Mouse (Mus musculus) CH12.LX (cell line): ENCODE results near the gene Nup88. TPM values are rescaled to one million over a fixed set of nuclear protein-coding genes. Genes with fewer than 3 reads are reported as not detected.

Experiments
- DNase-seq: peaks from one replicate; pipeline ENCODE4 v3.0.0-alpha.2; 2013; ENCODE audit errors: extremely low read depth
- H3K27ac ChIP-seq: 2 replicates; pipeline ENCODE4 v1.5.1; 2012; ENCODE audit warnings: low read depth, mild to moderate bottlenecking, control low read depth, moderate library complexity; ENCODE audit not compliant: insufficient read depth
- H3K27me3 ChIP-seq: replicated peaks from 2 replicates; pipeline ENCODE3; 2012; ENCODE audit warnings: inconsistent platforms
- H3K36me3 ChIP-seq, 2 experiments: replicated peaks in 1 of 2; 2 replicates each; pipeline versions ENCODE3 to v1.6.1; 2012; ENCODE audit warnings: inconsistent platforms in 1 of 2, low read length in 1 of 2, mild to moderate bottlenecking in 1 of 2, mixed read lengths in 1 of 2, moderate library complexity in 1 of 2; ENCODE audit not compliant: control insufficient read depth in 1 of 2, insufficient read depth in 1 of 2
- H3K4me1 ChIP-seq, 2 experiments: 2 replicates each; pipeline ENCODE4 v1.6.1; 2012; ENCODE audit warnings: inconsistent platforms in 1 of 2, moderate library complexity in 1 of 2; ENCODE audit not compliant: insufficient read depth in 2 of 2, control insufficient read depth in 1 of 2
- H3K4me2 ChIP-seq: 2 replicates; pipeline ENCODE4 v1.6.1; 2012; ENCODE audit warnings: low read depth, mild to moderate bottlenecking, control low read depth; ENCODE audit not compliant: poor library complexity, insufficient read depth, severe bottlenecking
- H3K4me3 ChIP-seq, 3 experiments: fragments of 150-350 bp in 1 of 3; sonication (generic) in 1 of 3; replicated peaks in 1 of 3; 2 replicates each; pipeline versions ENCODE3 to v1.5.1; 2011 to 2012; ENCODE audit warnings: low read depth in 2 of 3, low read length in 2 of 3, mild to moderate bottlenecking in 2 of 3, moderate library complexity in 2 of 3, control low read depth in 1 of 3, improper control_type of control experiment in 1 of 3, inconsistent platforms in 1 of 3, mixed read lengths in 1 of 3; ENCODE audit not compliant: poor library complexity in 1 of 3
- H3K79me2 ChIP-seq: replicated peaks from 2 replicates; pipeline ENCODE4 v1.6.1; 2012; ENCODE audit warnings: mild to moderate bottlenecking, moderate library complexity; ENCODE audit not compliant: control insufficient read depth, poor library complexity, insufficient read depth, severe bottlenecking; ENCODE audit errors: extremely low read depth
- H3K9ac ChIP-seq: 2 replicates; pipeline ENCODE4 v1.6.1; 2012; ENCODE audit warnings: low read depth, mild to moderate bottlenecking, control low read depth, moderate library complexity; ENCODE audit not compliant: insufficient read depth
- H3K9me3 ChIP-seq: replicated peaks from 2 replicates; pipeline ENCODE3; 2012; ENCODE audit warnings: low read length, inconsistent platforms, mixed read lengths
- CHD2 ChIP-seq: IDR thresholded peaks from 2 replicates; pipeline ENCODE4 v1.6.1; 2011; ENCODE audit warnings: low read length, improper control_type of control experiment
- CTCF ChIP-seq, 2 experiments: IDR thresholded peaks in 1 of 2; conservative IDR thresholded peaks in 1 of 2; 2 replicates each; pipeline ENCODE4 v1.5.1; 2011 to 2012; ENCODE audit warnings: low read depth in 2 of 2, low read length in 2 of 2, improper control_type of control experiment in 1 of 2, inconsistent platforms in 1 of 2, mild to moderate bottlenecking in 1 of 2, moderate library complexity in 1 of 2
- E2F4 ChIP-seq: IDR thresholded peaks from 2 replicates; pipeline ENCODE4 v1.6.1; 2011; ENCODE audit warnings: low read depth, low read length, improper control_type of control experiment; ENCODE audit not compliant: insufficient replicate concordance
- ETS1 ChIP-seq: conservative IDR thresholded peaks from 2 replicates; pipeline ENCODE4 v1.6.1; 2012; ENCODE audit warnings: low read depth, mild to moderate bottlenecking, inconsistent platforms, low read length, improper control_type of control experiment, moderate library complexity
- GABPA ChIP-seq: IDR thresholded peaks from 2 replicates; pipeline ENCODE4 v1.6.1; 2012; ENCODE audit warnings: low read depth, low read length, improper control_type of control experiment, inconsistent platforms; ENCODE audit not compliant: insufficient replicate concordance
- HCFC1 ChIP-seq: IDR thresholded peaks from 2 replicates; pipeline ENCODE4 v1.6.1; 2012; ENCODE audit warnings: low read depth, mild to moderate bottlenecking, inconsistent platforms, low read length, improper control_type of control experiment
- IRF4 ChIP-seq: IDR thresholded peaks from 2 replicates; pipeline ENCODE4 v1.6.1; 2014; ENCODE audit warnings: low read depth, mild to moderate bottlenecking, inconsistent platforms, low read length, improper control_type of control experiment
- JUN ChIP-seq: IDR thresholded peaks from 2 replicates; pipeline ENCODE4 v1.6.1; 2011; ENCODE audit warnings: low read depth, mild to moderate bottlenecking, low read length, improper control_type of control experiment, moderate library complexity; ENCODE audit not compliant: insufficient read depth
- KAT2A ChIP-seq: IDR thresholded peaks from 2 replicates; pipeline ENCODE4 v1.6.1; 2012; ENCODE audit warnings: low read length, improper control_type of control experiment, inconsistent platforms; ENCODE audit not compliant: insufficient replicate concordance
- MAFK ChIP-seq: IDR thresholded peaks from 2 replicates; pipeline ENCODE4 v1.6.1; 2011; ENCODE audit warnings: low read length, improper control_type of control experiment; ENCODE audit not compliant: insufficient replicate concordance
- MAX ChIP-seq: IDR thresholded peaks from 2 replicates; pipeline ENCODE4 v1.6.1; 2011; ENCODE audit warnings: low read length, improper control_type of control experiment
- MAZ ChIP-seq: IDR thresholded peaks from 2 replicates; pipeline ENCODE4 v1.6.1; 2012; ENCODE audit warnings: low read depth, mild to moderate bottlenecking, inconsistent platforms, low read length, improper control_type of control experiment, moderate library complexity
- MEF2A ChIP-seq: IDR thresholded peaks from 2 replicates; pipeline ENCODE4 v1.6.1; 2014; ENCODE audit warnings: low read depth, mild to moderate bottlenecking, inconsistent platforms, low read length, improper control_type of control experiment, borderline replicate concordance
- MXI1 ChIP-seq: IDR thresholded peaks from 2 replicates; pipeline ENCODE4 v1.6.1; 2011; ENCODE audit warnings: mild to moderate bottlenecking, low read depth, low read length, improper control_type of control experiment
- MYC ChIP-seq: IDR thresholded peaks from 2 replicates; pipeline ENCODE4 v1.6.1; 2011; ENCODE audit warnings: low read depth, mild to moderate bottlenecking, improper control_type of control experiment, low read length
- NELFE ChIP-seq: IDR thresholded peaks from 2 replicates; pipeline ENCODE4 v1.6.1; 2011; ENCODE audit warnings: low read depth, low read length, improper control_type of control experiment
- PAX5 ChIP-seq: IDR thresholded peaks from 2 replicates; pipeline ENCODE4 v1.6.1; 2012; ENCODE audit warnings: low read length, inconsistent platforms, mixed read lengths
- POLR2A ChIP-seq: IDR thresholded peaks from 2 replicates; pipeline ENCODE4 v1.6.1; 2011; ENCODE audit warnings: low read depth, mild to moderate bottlenecking, improper control_type of control experiment, low read length
- POLR2AphosphoS2 ChIP-seq: IDR thresholded peaks from 2 replicates; pipeline ENCODE4 v1.6.1; 2011; ENCODE audit warnings: low read depth, low read length, improper control_type of control experiment
- RAD21 ChIP-seq: IDR thresholded peaks from 2 replicates; pipeline ENCODE4 v1.6.1; 2011; ENCODE audit warnings: low read depth, mild to moderate bottlenecking, low read length, improper control_type of control experiment, moderate library complexity
- RCOR1 ChIP-seq: conservative IDR thresholded peaks from 2 replicates; pipeline ENCODE4 v1.6.1; 2012; ENCODE audit warnings: low read depth, mild to moderate bottlenecking, inconsistent platforms, low read length, improper control_type of control experiment
- SIN3A ChIP-seq: IDR thresholded peaks from 2 replicates; pipeline ENCODE4 v1.6.1; 2012; ENCODE audit warnings: low read length, improper control_type of control experiment, inconsistent platforms
- SMC3 ChIP-seq: IDR thresholded peaks from 2 replicates; pipeline ENCODE4 v1.6.1; 2011; ENCODE audit warnings: low read depth, low read length, improper control_type of control experiment
- TBP ChIP-seq: conservative IDR thresholded peaks from 2 replicates; pipeline ENCODE4 v1.6.1; 2011; ENCODE audit warnings: low read depth, low read length, improper control_type of control experiment
- TCF12 ChIP-seq: IDR thresholded peaks from 2 replicates; pipeline ENCODE4 v1.6.1; 2014; ENCODE audit warnings: low read depth, mild to moderate bottlenecking, inconsistent platforms, low read length, improper control_type of control experiment
- UBTF ChIP-seq: IDR thresholded peaks from 2 replicates; pipeline ENCODE4 v1.6.1; 2012; ENCODE audit warnings: low read depth, mild to moderate bottlenecking, inconsistent platforms, low read length, improper control_type of control experiment, moderate library complexity
- USF2 ChIP-seq: conservative IDR thresholded peaks from 2 replicates; pipeline ENCODE4 v1.6.1; 2011; ENCODE audit warnings: low read depth, low read length, improper control_type of control experiment
- ZC3H11A ChIP-seq: IDR thresholded peaks from 2 replicates; pipeline ENCODE4 v1.6.1; 2012; ENCODE audit warnings: low read depth, mild to moderate bottlenecking, inconsistent platforms, low read length, improper control_type of control experiment
- ZKSCAN1 ChIP-seq: IDR thresholded peaks from 2 replicates; pipeline ENCODE4 v1.6.1; 2012; ENCODE audit warnings: low read depth, inconsistent platforms, low read length, improper control_type of control experiment, borderline replicate concordance
- ZMIZ1 ChIP-seq: IDR thresholded peaks from 2 replicates; pipeline ENCODE4 v1.6.1; 2012; ENCODE audit warnings: low read depth, mild to moderate bottlenecking, inconsistent platforms, low read length, improper control_type of control experiment
- ZNF384 ChIP-seq: IDR thresholded peaks from 2 replicates; pipeline ENCODE4 v1.6.1; 2012; ENCODE audit warnings: low read depth, low read length, improper control_type of control experiment, inconsistent platforms
- dilution Hi-C: fragments of 300-500 bp; cut with MboI; formaldehyde crosslinking; loops from 2 replicates; pipeline ENCODE4 v1.14.3; 2020; ENCODE audit warnings: low sequenced_read_pairs; ENCODE audit not compliant: extremely low pct_unique_long_range_greater_than_20kb, extremely low pct_ligation_motif_present
- in situ Hi-C: fragments of 300-500 bp; cut with MboI; formaldehyde crosslinking; loops from 3 replicates; pipeline ENCODE4 v1.14.3; 2019; ENCODE audit warnings: low sequenced_read_pairs, low pct_ligation_motif_present, low pct_unique_long_range_greater_than_20kb, mixed read lengths
- polyA plus RNA-seq: library from polyadenylated mRNA; unstranded; fragments of >175 nt; gene quantifications from 2 replicates; pipeline ENCODE4 v1.2.1, GENCODE M21; 2012; ENCODE audit warnings: low read depth; ENCODE audit not compliant: insufficient read length
- total RNA-seq, 2 experiments: library from RNA; depleted of rRNA; stranded (reverse); fragments of 300-350 nt in 1 of 2; fragments of >200 nt in 1 of 2; gene quantifications; 2 replicates each; pipeline ENCODE4 v1.2.3; 2012 to 2014

The Nup88 gene
- total and polyA plus RNA-seq, 3 experiments, result 125 to 208 (median 193) TPM

GRCm38 (mm10) chr11:71005046-71005445 is 35.3 kb upstream of the Nup88 start:
- H3K27ac ChIP-seq, result no peak overlapping the region
- H3K9me3 ChIP-seq, result no peaks in the 10 kb centered on the region
- no peak for TF ChIP-seq ZMIZ1
- no peak for TF ChIP-seq CHD2
- TF ChIP-seq POLR2A, result no peak
- no peak for TF ChIP-seq ZKSCAN1
- no peak for TF ChIP-seq GABPA
- TF ChIP-seq IRF4, result no peak
- TF ChIP-seq NELFE, result no peak
- no peak for TF ChIP-seq CTCF (conservative IDR thresholded peaks at IDR 0.05 in 1 of 2, IDR thresholded peaks at IDR 0.05 in 1 of 2; ENCODE audit: low read depth in 2 of 2, low read length in 2 of 2)
- TF ChIP-seq PAX5, result no peak
- no peak for TF ChIP-seq MAFK
- no peak for TF ChIP-seq MEF2A
- no peak for TF ChIP-seq MXI1
- TF ChIP-seq RCOR1, result no peak
- TF ChIP-seq POLR2AphosphoS2, result no peak
- no peak for TF ChIP-seq RAD21
- TF ChIP-seq KAT2A, result no peak
- TF ChIP-seq SIN3A, result no peak
- TF ChIP-seq ZNF384, result no peak
- TF ChIP-seq JUN, result no peak
- no peak for TF ChIP-seq HCFC1
- no peaks in the 10 kb centered on the region for H3K27me3 ChIP-seq
- no peak for DNase-seq
- in situ Hi-C loops, result no loop called here
- H3K9ac ChIP-seq, result peak overlapping the region; percentile 3; the same call in 1 of the 2 replicates
- H3K79me2 ChIP-seq, result peaks cover 28% of the 10 kb centered on the region
- peaks cover 7 to 33% of the 10 kb centered on the region in 2 experiments for H3K4me1 ChIP-seq
- peaks cover 24 to 58% of the 10 kb centered on the region in 2 experiments for H3K36me3 ChIP-seq
- H3K4me3 ChIP-seq, result peak overlapping the region in 2 of 3 experiments; percentile 71 to 78
- dilution Hi-C loops, result no loop called here
- peak overlapping the region; percentile 30; the same call in 1 of the 2 replicates for H3K4me2 ChIP-seq

- H3K9ac ChIP-seq, result peak within 1 kb of the TSS; percentile 66
- dilution Hi-C loops, result no loop called here
- peak; percentile 95 for TF ChIP-seq TCF12
- peak; percentile 100 for TF ChIP-seq KAT2A
- TF ChIP-seq MAZ, result peak; percentile 89
- peak; percentile 93 for TF ChIP-seq IRF4
- TF ChIP-seq MEF2A, result peak; percentile 94
- TF ChIP-seq SIN3A, result peak; percentile 100
- TF ChIP-seq UBTF, result peak; percentile 46; the same call in 1 of the 2 replicates
- TF ChIP-seq ZC3H11A, result no peak
- peak; percentile 89 for TF ChIP-seq NELFE
- TF ChIP-seq USF2, result peak; percentile 56
- peak; percentile 78 for TF ChIP-seq ETS1
- peak; percentile 83; the same call in 1 of the 2 replicates for TF ChIP-seq E2F4
- TF ChIP-seq POLR2AphosphoS2, result peak; percentile 91
- TF ChIP-seq CHD2, result peak; percentile 98
- TF ChIP-seq MYC, result peak; percentile 98
- peak; percentile 88 for TF ChIP-seq ZMIZ1
- TF ChIP-seq RCOR1, result peak; percentile 93
- TF ChIP-seq MAX, result peak; percentile 99
- TF ChIP-seq TBP, result peak; percentile 93
- peak; percentile 98 for TF ChIP-seq HCFC1
- peak; percentile 81 for TF ChIP-seq JUN
- TF ChIP-seq SMC3, result no peak
Observed at GRCm38 (mm10) chr11:71004316-71004773, 34.6 kb upstream of the Nup88 start, which contains the start of gene Dhx33. Dhx33 (minus strand) TSS chr11:71004437.

More at GRCm38 (mm10) chr11:71004316-71004773, 34.6 kb upstream of the Nup88 start, which contains the start of gene Dhx33:
- peak; percentile 100 for DNase-seq
- no peaks in the 10 kb centered on the region for H3K27me3 ChIP-seq
- peak within 1 kb of the TSS; percentile 71 to 78 (median 74) for H3K4me3 ChIP-seq
- H3K27ac ChIP-seq, result no peak within 1 kb of the TSS
- H3K36me3 ChIP-seq, result peaks cover 23 to 58% of the 10 kb centered on the region in 2 experiments
- H3K4me2 ChIP-seq, result peak within 1 kb of the TSS; percentile 98
- no peaks in the 10 kb centered on the region for H3K9me3 ChIP-seq
- peaks cover 34% of the 10 kb centered on the region for H3K79me2 ChIP-seq
- H3K4me1 ChIP-seq, result peaks cover 7 to 33% of the 10 kb centered on the region in 2 experiments
- in situ Hi-C loops, result no loop called here
